Mouse (Mus musculus) ES-E14 (cell line): ENCODE results near the gene Lrguk.

ENCODE experiments used
- CHD2 ChIP-seq: IDR thresholded peaks from 2 replicates; pipeline ENCODE4 v1.6.1; 2014; ENCODE audit warnings: mild to moderate bottlenecking, low read depth, low read length, inconsistent platforms
- MAFK ChIP-seq: IDR thresholded peaks from 2 replicates; pipeline ENCODE4 v1.6.1; 2014; ENCODE audit warnings: mild to moderate bottlenecking, low read depth, low read length, inconsistent platforms; ENCODE audit not compliant: insufficient read depth
- ZC3H11A ChIP-seq: IDR thresholded peaks from 2 replicates; pipeline ENCODE4 v1.6.1; 2012; ENCODE audit warnings: low read depth, mild to moderate bottlenecking, inconsistent platforms, low read length, borderline replicate concordance

DNA sequence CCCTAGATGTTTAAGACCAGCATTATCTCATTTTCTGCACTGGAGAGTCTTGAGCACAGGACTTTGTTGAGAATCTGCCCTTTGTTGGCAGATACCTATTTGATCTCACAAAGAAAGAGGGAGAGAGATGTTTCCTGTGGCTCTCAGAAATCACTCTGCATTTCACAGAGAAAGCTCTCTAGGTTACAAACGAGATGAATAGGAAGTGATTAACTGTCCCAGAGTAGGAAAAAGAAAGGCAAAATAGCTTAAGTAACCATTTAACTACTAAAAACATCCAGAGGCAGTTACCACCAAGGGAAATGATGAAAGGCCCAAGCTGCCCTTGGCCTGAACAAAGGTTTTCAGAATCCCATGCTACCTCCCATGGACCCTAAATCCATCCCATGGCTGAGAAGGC lies 26.2 kb upstream of the Lrguk start:
- no peak for TF ChIP-seq ZC3H11A
- no peak for TF ChIP-seq CHD2
- no peak for TF ChIP-seq MAFK
